Mouse (Mus musculus) midbrain, embryonic 15.5 days (tissue): ENCODE data around the gene Nfatc4. TPM values are rescaled to one million over a fixed set of nuclear protein-coding genes. Genes with fewer than 3 reads are reported as not detected.

Experiments used
- ATAC-seq: fragments of 200-750 bp; cut with Nextera tagmentation; replicated peaks from 2 replicates; pipeline ENCODE4 v1.8.0; 2017; ENCODE audit warnings: moderate TSS enrichment
- H3K27ac ChIP-seq: fragments of 300-500 bp; sonication (generic); 2 replicates; pipeline ENCODE4 v1.5.1; 2015; ENCODE audit warnings: mild to moderate bottlenecking, inconsistent platforms
- H3K27me3 ChIP-seq: fragments of 300-500 bp; sonication (generic); replicated peaks from 2 replicates; pipeline ENCODE4 v1.6.1; 2015; ENCODE audit warnings: inconsistent platforms
- H3K36me3 ChIP-seq: fragments of 300-500 bp; sonication (generic); replicated peaks from 2 replicates; pipeline ENCODE4 v1.6.1; 2015; ENCODE audit warnings: inconsistent platforms
- H3K4me1 ChIP-seq: fragments of 300-500 bp; sonication (generic); 2 replicates; pipeline ENCODE4 v1.6.1; 2015; ENCODE audit warnings: inconsistent platforms
- H3K4me2 ChIP-seq: fragments of 300-500 bp; sonication (generic); 2 replicates; pipeline ENCODE4 v1.6.1; 2015; ENCODE audit warnings: inconsistent platforms, mild to moderate bottlenecking, moderate library complexity
- H3K4me3 ChIP-seq: fragments of 300-500 bp; sonication (generic); 2 replicates; pipeline ENCODE4 v1.5.1; 2015; ENCODE audit warnings: mild to moderate bottlenecking, inconsistent platforms
- H3K9ac ChIP-seq: fragments of 300-500 bp; sonication (generic); 2 replicates; pipeline ENCODE4 v1.6.1; 2015; ENCODE audit warnings: mild to moderate bottlenecking, inconsistent platforms
- H3K9me3 ChIP-seq: fragments of 300-500 bp; sonication (generic); 2 replicates; pipeline ENCODE4 v1.6.1; 2016; ENCODE audit warnings: inconsistent platforms
- WGBS: fragments of 180-500 bp; shearing (Covaris S2); methylation state at CpG from one replicate; pipeline ENCODE4 v1.1.7; 2015; ENCODE audit warnings: mixed read lengths; 5-methylcytosine and 5-hydroxymethylcytosine counted together
- polyA plus RNA-seq: library from polyadenylated mRNA; unstranded; fragments of >200 nt; fragmentation: Nextera tagmentation; extraction: Ambion mirVana; gene quantifications from 2 replicates; pipeline ENCODE4 v1.2.1, GENCODE M21; 2015

The Nfatc4 gene
- polyA plus RNA-seq, result 8.4 and 10.8 TPM in 2 replicates

- Histone ChIP-seq H3K36me3 (no peaks in the 10 kb centered on the region), H3K9ac (peak within 1 kb of the TSS; percentile 73), H3K4me1 (peaks cover 43% of the 10 kb centered on the region), H3K4me2 (peak within 1 kb of the TSS; percentile 95), H3K9me3 (no peaks in the 10 kb centered on the region), H3K27ac (peak within 1 kb of the TSS; percentile 80), H3K27me3 (peaks cover 4% of the 10 kb centered on the region), H3K4me3 (peak within 1 kb of the TSS; percentile 64)
- under 1% methylated on average over 42 of the region's 46 CpGs for WGBS
- ATAC-seq, result peak; percentile 73
Observed at GRCm38 (mm10) chr14:55822991-55823762, at the start of gene Nfatc4. Nfatc4 (plus strand) TSS chr14:55823144.

- H3K9ac ChIP-seq, result no peak overlapping the region
- no peaks in the 10 kb centered on the region for H3K9me3 ChIP-seq
- no peak overlapping the region for H3K27ac ChIP-seq
- no peak for ATAC-seq
- H3K4me1 ChIP-seq, result peaks cover 6% of the 10 kb centered on the region; the same call in 1 of the 2 replicates
- H3K36me3 ChIP-seq, result no peaks in the 10 kb centered on the region
- H3K4me2 ChIP-seq, result no peak overlapping the region
- H3K27me3 ChIP-seq, result peaks cover 11% of the 10 kb centered on the region
- H3K4me3 ChIP-seq, result no peak overlapping the region
- 69% methylated on average over 7 of the region's 7 CpGs for WGBS
Observed at GRCm38 (mm10) chr14:55776711-55777110, 46.2 kb upstream of the Nfatc4 start.

- ATAC-seq, result no peak
- H3K4me2 ChIP-seq, result no peak overlapping the region
- H3K27me3 ChIP-seq, result peaks cover 16% of the 10 kb centered on the region
- H3K27ac ChIP-seq, result no peak overlapping the region
- H3K9me3 ChIP-seq, result no peaks in the 10 kb centered on the region
- no peak overlapping the region for H3K4me3 ChIP-seq
- H3K9ac ChIP-seq, result no peak overlapping the region
- H3K36me3 ChIP-seq, result no peaks in the 10 kb centered on the region
- 55% methylated on average over 3 of the region's 3 CpGs for WGBS
- H3K4me1 ChIP-seq, result peaks cover 6% of the 10 kb centered on the region; the same call in 1 of the 2 replicates
Observed at GRCm38 (mm10) chr14:55777176-55777575, 45.8 kb upstream of the Nfatc4 start.

- Histone ChIP-seq H3K4me1 (peaks cover 6% of the 10 kb centered on the region; the same call in 1 of the 2 replicates), H3K27ac (no peak overlapping the region), H3K36me3 (no peaks in the 10 kb centered on the region), H3K27me3 (peaks cover 19% of the 10 kb centered on the region), H3K4me2 (no peak overlapping the region), H3K9me3 (no peaks in the 10 kb centered on the region), H3K9ac (no peak overlapping the region), H3K4me3 (no peak overlapping the region)
- whole genome bisulfite sequencing, result 93% methylated on average over 11 of the region's 11 CpGs
- no peak for ATAC-seq
Observed at GRCm38 (mm10) chr14:55777806-55778205, 45.1 kb upstream of the Nfatc4 start.

- H3K27me3 ChIP-seq, result peaks cover 23% of the 10 kb centered on the region
- WGBS, result 90% methylated on average over 15 of the region's 15 CpGs
- H3K9me3 ChIP-seq, result no peaks in the 10 kb centered on the region
Observed at GRCm38 (mm10) chr14:55778686-55779085, 44.3 kb upstream of the Nfatc4 start.

GRCm38 (mm10) chr14:55779656-55780055 lies 43.3 kb upstream of the Nfatc4 start:
- Histone ChIP-seq H3K27me3 (peaks cover 32% of the 10 kb centered on the region), H3K4me3 (no peak overlapping the region), H3K27ac (no peak overlapping the region), H3K4me2 (no peak overlapping the region), H3K4me1 (peaks cover 13% of the 10 kb centered on the region), H3K9me3 (no peaks in the 10 kb centered on the region), H3K36me3 (no peaks in the 10 kb centered on the region), H3K9ac (no peak overlapping the region)
- no peak for ATAC-seq
- 72% methylated on average over 16 of the region's 16 CpGs for WGBS

More at GRCm38 (mm10) chr14:55778686-55779085, 44.3 kb upstream of the Nfatc4 start:
- Histone ChIP-seq H3K4me2 (no peak overlapping the region), H3K4me3 (no peak overlapping the region), H3K9ac (no peak overlapping the region), H3K27ac (no peak overlapping the region), H3K4me1 (peaks cover 10% of the 10 kb centered on the region), H3K36me3 (no peaks in the 10 kb centered on the region)
- no peak for ATAC-seq

- Histone ChIP-seq H3K4me2 (no peak overlapping the region), H3K27me3 (peaks cover 43% of the 10 kb centered on the region), H3K27ac (no peak overlapping the region), H3K36me3 (no peaks in the 10 kb centered on the region), H3K4me3 (no peak overlapping the region), H3K9ac (no peak overlapping the region), H3K9me3 (no peaks in the 10 kb centered on the region), H3K4me1 (peaks cover 13% of the 10 kb centered on the region)
- ATAC-seq, result no peak
- 81% methylated on average over 11 of the region's 11 CpGs for WGBS
Observed at GRCm38 (mm10) chr14:55780736-55781135, 42.2 kb upstream of the Nfatc4 start.

- 15% methylated on average over 14 of the region's 14 CpGs for WGBS
- H3K4me2 ChIP-seq, result peak overlapping the region; percentile 39
- peaks cover 13% of the 10 kb centered on the region for H3K4me1 ChIP-seq
- peak; percentile 90 for ATAC-seq
- H3K27ac ChIP-seq, result no peak overlapping the region
- no peak overlapping the region for H3K9ac ChIP-seq
- H3K27me3 ChIP-seq, result peaks cover 49% of the 10 kb centered on the region
- H3K9me3 ChIP-seq, result no peaks in the 10 kb centered on the region
- 0 out of 2 replicates have a peak overlapping the region, but pooled peaks have one; percentile 17 for H3K4me3 ChIP-seq
- H3K36me3 ChIP-seq, result no peaks in the 10 kb centered on the region
Observed at GRCm38 (mm10) chr14:55781310-55781709, 41.6 kb upstream of the Nfatc4 start.

- WGBS, result 55% methylated on average over 9 of the region's 9 CpGs
- H3K27me3 ChIP-seq, result peaks cover 60% of the 10 kb centered on the region
- no peaks in the 10 kb centered on the region for H3K36me3 ChIP-seq
- H3K9ac ChIP-seq, result no peak overlapping the region
- ATAC-seq, result no peak
- peak overlapping the region; percentile 2; the same call in 1 of the 2 replicates for H3K4me2 ChIP-seq
- no peak overlapping the region for H3K27ac ChIP-seq
- H3K4me1 ChIP-seq, result peaks cover 13% of the 10 kb centered on the region
- H3K9me3 ChIP-seq, result no peaks in the 10 kb centered on the region
- no peak overlapping the region for H3K4me3 ChIP-seq
Observed at GRCm38 (mm10) chr14:55782361-55782960, 40.5 kb upstream of the Nfatc4 start.

GRCm38 (mm10) chr14:55783171-55783957 lies 39.6 kb upstream of the Nfatc4 start:
- Histone ChIP-seq H3K9me3 (no peaks in the 10 kb centered on the region), H3K4me2 (peak overlapping the region; percentile 41), H3K27me3 (peaks cover 69% of the 10 kb centered on the region), H3K36me3 (no peaks in the 10 kb centered on the region), H3K9ac (no peak overlapping the region), H3K4me3 (peak overlapping the region; percentile 23), H3K4me1 (peaks cover 16% of the 10 kb centered on the region), H3K27ac (no peak overlapping the region)
- no peak for ATAC-seq
- WGBS, result 1% methylated on average over 31 of the region's 31 CpGs

- WGBS, result 5% methylated on average over 13 of the region's 13 CpGs
- H3K9me3 ChIP-seq, result no peaks in the 10 kb centered on the region
- no peak within 1 kb of the TSS for H3K9ac ChIP-seq
- H3K4me2 ChIP-seq, result peak within 1 kb of the TSS; percentile 41
- H3K27me3 ChIP-seq, result peaks cover 75% of the 10 kb centered on the region
- H3K4me3 ChIP-seq, result peak within 1 kb of the TSS; percentile 23
- H3K27ac ChIP-seq, result no peak within 1 kb of the TSS
- no peaks in the 10 kb centered on the region for H3K36me3 ChIP-seq
- no peak for ATAC-seq
- peaks cover 16% of the 10 kb centered on the region for H3K4me1 ChIP-seq
Observed at GRCm38 (mm10) chr14:55783958-55784235, 39.0 kb upstream of the Nfatc4 start, which contains the start of gene Adcy4. Adcy4 (minus strand) TSS chr14:55784095.

GRCm38 (mm10) chr14:55785195-55785594 lies 37.7 kb upstream of the Nfatc4 start:
- Histone ChIP-seq H3K27ac (no peak overlapping the region), H3K4me2 (no peak overlapping the region), H3K27me3 (peaks cover 85% of the 10 kb centered on the region), H3K9me3 (no peaks in the 10 kb centered on the region), H3K9ac (no peak overlapping the region), H3K36me3 (no peaks in the 10 kb centered on the region), H3K4me1 (peaks cover 16% of the 10 kb centered on the region), H3K4me3 (no peak overlapping the region)
- ATAC-seq, result no peak
- WGBS, result 21% methylated on average over 6 of the region's 6 CpGs
